Mouse (Mus musculus): ENCODE measurements at regions not wholly inside any gene's neighbourhood (a gene's known extent, or its start where the extent isn't known, plus 50 kb on each side); places are given as distances from the start of the nearest gene placed in this dataset.

DNA sequence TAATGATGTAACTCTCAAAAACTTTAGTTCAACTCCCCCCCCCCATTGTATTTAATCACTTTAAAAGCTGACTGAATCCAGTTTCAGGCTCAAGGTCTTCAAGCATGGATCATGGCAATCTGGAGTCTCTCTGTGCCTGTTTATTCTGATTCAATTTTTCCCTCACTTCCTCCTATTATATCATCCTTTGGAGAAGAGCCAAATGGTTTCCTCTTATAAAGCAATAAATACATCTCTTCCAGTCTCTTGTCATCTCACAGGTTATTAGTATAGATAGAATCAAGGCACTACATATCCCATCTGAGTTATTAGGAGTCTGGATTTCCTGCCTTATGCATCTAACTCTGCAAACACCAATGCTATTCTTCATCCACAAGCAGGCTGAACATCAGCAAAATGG is 530.2 kb upstream of the Pdcd1 start:
- DNase-seq = no peak

DNA sequence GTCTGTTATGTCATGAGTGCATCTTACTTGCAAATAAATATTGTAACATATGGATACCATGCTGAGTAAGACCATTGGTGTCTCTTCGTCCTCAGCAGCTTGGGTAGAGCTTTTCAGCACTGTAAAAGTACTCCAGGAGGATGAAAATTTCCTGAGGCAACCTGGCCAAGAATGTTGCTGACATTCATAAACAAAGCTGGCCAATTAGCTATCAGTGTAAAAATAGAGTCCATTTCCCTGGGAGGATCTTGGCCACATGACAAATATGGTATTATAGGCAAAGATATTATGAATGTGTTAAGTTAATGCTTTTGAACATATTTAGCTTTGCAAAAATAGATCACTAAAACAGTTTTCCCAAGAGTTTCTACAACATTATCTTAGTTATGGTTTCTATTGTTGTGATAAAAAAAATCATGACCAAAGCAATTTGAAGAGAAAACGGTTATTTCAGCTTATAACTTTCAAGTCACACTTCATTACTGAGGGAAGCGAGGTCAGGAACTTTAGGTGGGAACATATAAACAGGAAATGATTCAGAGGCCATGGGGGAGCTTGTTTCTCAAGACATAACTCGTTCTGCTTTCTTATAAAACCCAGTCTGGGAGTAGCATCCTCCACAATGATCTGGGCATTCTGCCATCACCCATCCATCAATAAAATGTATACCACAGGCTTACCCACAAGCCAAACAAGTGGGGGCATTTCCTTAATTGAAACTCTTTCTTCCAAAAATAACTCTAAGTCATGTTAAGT is 529.5 kb upstream of the Pdcd1 start:
- no peak for DNase-seq

DNA sequence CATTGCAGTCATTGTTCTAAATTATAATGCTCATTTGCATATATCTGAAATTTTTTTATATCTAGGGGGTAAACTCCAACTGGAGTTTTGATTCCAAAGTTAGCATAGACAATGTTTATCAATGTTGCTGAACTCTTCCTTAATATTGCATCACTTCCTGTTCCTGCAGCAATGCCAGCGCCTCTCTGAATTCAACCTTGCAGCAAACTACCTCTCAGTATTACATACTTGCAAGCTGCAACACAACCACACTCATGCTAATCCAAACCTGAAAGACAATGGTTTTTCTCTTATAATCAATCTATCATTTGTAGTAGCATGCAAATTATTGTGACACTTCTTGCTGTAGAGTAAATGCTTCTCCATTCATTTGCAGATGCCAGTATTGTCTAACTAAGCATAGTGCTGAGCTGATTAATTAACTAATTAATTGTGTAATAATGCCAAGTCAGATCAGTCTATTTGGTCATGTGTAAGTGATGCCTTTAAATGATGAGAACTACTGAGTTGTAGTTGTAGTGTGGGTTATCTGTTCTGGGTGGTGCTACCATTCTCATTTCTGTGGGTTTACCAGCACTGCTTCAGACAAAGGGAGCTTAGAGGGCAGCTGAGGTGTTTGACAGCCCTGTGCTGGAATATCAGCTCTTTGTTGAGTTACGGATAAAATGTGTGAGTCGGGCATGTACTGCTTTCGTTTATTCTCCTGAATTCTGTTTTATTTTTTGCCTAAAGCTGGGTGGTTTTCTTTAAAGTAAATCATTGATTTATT is 480.6 kb upstream of the Pdcd1 start:
- no peak for DNase-seq

DNA sequence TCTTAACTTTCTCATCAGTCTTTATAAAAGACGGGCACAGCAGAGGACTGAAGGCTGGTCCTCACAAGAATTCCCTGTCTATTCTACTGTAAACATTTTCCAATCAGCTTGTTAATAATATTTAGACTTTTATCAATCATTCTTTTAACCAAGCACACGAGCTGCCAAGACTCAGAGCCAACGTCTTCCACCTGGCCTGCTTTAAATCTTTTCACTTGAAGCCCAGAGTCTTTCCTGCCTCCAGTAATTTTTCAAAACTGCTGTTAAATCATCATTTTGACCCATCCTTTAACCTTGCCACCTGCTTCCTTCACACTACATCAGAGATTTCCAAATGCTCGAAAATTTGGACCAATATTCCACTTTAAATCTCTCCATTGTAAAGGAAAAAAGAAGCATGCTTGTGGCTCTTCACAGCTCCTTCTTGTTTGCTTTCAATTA is 451.7 kb upstream of the Pdcd1 start:
- DNase-seq = no peak

DNA sequence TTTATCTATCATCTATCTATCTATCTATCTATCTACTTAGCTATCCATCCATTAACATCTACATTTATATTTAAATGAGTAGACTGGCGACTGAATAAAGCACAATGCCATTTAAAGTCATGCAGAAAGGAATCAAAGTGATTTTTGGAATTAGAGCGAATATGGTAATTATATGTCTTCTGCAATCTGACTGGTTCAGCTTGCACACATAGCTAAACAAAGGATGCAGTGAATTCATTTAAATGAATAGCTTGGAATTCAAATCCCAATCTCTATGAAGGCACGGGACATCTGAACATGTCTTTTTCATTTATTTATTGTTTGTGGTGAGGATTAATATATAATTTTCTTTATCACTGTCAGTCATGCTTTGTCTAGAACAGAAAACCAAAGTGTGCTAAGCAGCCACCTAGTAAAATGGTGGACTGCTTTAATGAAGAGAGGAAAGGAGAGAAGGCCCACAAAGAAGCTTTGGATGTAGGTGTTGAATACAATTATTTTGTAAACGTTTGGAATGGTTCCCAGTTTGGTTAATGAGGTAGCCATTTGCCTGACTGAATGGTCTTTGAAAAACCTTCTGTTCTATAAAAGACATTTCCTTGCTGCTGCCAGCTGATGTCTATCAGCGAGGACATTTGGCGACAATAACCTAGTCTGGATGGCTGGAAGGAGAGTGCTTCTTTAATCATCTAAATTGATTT is 451.2 kb upstream of the Pdcd1 start:
- no peak for DNase-seq

DNA sequence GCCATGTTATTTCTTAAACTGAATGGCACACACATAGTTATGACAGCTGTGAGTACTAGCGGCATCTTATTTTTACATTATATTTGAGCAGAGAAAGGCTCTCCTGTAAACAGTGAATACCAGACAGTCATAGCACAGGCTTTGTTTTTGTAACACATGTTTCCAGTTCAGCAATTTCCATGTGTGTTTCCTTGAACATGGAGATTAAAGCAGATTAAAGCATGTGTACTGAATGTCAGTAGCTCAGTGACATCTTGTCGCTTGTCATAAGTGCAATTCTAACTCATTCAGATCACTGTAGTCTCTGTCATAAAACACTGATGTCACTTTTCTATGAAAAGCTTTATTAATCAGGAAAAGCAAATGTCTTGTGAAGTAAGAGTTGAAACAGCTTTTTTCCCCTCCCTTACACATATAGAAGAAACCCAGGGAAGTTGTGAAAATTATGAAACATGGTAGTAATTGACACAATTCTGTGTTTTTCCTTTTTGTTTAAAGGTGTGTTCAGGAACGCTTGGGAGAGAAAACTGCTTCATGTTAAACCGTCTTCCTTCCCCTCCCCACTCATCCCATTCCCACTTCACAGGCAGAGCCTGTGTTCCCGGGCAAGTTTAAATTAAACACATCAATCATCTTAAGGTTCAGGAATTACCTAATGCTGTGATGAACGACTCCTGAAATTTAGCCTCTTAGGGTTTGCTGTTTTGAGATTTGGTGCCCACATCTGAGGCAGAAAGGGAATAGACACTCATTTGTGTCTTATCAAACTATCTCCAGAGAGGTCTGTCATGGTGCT is 449.9 kb upstream of the Pdcd1 start:
- DNase-seq = no peak

DNA sequence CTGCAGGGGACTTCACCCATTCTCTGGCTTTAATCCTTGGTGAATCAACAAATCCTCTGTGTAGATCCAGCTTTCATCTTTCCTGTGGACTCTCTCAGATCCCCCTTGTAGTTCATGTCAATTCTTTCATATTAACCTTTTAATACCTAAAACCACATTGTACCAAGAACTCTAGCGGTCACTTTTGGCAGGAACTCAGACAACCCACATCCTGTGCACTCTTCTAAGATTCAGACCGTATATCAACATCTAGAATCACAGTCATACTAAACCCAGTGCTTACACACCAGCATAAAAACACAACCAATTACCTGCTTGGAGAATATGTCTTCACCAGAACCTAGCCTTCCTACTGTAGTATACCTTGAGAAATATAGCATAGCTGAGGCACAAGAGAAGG is 444.6 kb upstream of the Pdcd1 start:
- no peak for DNase-seq

DNA sequence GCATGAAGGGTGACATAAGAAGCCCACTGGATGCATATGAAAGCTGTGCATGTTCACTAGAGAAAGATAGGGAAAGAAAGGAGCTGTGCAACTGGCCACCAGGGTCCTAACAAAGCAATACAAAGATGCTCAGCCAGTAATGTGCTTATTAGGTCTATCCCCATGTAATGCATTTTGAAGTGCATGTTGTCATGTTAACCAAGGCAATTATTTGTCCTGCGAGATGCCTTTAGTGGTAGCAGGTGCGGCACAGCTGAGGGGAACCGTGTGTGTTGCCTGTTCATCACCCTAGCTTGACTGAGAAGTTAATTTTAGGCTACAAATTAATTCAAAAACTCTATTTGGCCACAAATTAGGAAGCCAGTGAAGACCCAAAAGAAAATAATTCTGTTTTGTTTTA is 444.0 kb upstream of the Pdcd1 start:
- no peak for DNase-seq

DNA sequence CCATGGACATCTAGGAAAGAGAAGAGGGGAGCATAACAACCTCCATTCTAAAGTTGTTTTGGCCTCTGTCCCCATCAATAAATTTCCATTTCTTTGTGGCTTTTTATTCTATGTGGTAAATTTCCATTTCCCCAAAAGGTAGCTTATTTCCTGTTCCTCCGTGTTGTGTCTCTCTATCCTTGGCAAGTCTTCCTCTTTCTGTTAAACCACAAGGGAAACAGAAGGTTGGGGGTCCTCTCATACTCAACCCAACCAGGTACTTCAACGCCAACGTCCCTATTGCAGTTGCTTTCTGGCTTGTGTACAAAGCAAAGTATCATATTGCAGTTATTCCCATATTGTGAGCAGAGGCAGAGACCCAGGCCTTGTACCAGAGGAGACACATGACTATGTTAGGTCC is 434.7 kb upstream of the Pdcd1 start:
- DNase-seq = no peak

DNA sequence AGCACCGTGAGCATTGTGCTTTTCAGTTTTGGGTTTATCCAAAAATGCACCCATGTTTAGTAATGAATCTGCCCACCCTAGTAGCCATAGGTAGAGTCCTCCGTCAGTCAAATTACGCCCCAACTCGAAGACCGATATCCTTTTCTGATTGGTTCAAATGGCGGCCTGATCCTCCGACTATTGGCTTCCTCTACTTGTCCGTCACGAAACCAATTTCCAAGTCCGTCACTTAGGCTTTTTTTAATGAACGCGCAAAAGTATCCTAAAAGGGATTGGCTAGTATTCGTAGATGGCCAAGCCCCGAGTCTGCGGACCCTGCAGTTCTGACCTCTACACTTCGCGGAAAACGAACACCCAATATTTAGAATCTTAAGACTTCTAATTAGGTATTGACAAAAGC is 417.5 kb upstream of the Pdcd1 start:
- DNase-seq = peak; percentile 12

DNA sequence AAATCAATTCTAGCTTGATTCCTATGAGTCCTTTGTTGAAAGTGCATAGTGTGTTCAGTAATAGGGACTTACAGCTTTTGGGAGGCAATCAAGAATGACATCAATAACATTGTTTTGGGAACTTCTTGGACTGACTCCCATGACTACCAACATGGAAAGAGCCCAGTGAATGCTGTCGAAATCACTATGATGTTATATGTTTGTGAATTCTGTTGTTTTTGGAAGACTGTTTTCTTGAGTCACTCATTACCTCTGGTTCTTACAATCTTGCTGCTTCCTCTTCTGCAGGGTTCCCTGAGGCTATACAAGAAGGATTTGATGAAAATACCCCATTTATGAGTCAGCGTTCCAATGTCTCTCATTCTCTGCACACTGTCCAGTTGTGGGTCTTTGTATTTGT is 371.4 kb upstream of the Pdcd1 start:
- DNase-seq = no peak

DNA sequence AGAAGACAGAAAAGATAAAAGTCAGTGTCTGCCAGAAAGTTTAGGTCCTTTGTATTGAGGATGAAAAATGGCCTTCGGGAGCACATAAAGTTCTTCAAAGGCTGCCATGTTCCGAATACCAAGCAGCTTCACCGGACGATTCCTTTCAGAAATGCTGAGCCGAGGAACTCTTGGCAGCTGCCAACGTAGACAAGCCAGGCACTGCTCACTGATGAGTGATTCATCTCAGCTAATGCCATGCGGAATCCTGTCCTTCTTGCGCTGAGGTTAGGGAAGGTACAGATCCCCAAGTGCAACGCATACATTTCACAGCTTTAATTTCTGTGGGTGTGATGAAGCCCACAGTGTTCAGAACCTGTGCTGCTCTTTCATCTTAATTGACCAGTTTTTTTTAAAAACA is 360.7 kb upstream of the Pdcd1 start:
- no peak for DNase-seq

DNA sequence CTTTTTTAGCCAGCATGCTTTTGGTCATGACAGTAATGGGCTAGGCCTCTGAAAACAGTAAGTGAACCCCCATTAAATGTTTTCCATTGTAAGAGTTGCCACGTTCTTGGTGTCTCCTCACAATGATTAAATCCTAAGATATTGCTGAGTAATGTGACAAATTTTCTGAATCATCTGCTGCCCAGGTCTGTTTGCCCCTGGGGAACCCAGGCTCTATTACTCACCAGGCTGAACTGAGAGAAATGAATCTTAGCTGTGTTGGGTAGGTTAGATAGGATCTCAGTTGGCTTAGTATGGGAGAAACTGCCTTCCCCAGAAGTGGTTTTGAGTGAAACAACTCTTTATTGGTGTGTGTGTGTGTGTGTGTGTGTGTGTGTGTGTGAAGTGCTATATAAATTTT is 314.3 kb upstream of the Pdcd1 start:
- DNase-seq = no peak

DNA sequence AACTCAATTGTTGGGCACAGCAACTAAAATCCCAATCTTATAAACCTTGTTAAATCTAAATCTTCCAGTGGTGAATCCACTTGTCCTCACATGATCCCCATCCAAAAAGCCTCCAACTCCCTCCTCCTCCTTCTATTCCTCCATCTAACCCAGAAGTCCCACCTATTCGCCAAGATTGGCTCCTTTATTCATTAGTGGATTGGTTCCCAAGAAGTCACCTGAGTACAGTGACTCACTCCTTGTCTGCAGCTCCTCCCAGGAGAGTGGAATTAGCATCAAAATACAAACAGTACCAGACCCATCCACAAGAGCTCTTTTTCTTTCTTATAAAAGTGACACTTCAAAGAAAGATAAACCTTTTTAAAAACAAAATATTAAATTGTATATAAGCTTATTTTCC is 304.6 kb upstream of the Pdcd1 start:
- DNase-seq = no peak

DNA sequence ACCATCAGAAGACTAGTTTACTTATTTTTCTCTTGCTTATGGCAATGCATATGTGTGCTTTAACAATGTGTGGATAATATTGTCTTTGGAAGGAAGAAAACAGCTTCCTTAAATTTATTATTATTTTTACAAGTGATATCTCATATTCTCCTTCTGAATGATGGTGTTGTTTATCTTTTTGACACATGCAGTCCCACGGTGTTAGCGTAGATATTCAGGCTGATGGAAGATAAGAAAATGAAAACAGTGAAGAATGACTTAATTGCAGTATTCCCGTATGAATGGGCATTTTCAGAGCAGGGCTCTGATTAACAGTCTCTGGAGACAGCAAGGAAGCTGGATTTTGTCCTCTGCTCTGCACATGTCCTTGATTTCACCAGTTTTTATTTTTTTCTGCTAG is 303.5 kb upstream of the Pdcd1 start:
- DNase-seq = no peak

DNA sequence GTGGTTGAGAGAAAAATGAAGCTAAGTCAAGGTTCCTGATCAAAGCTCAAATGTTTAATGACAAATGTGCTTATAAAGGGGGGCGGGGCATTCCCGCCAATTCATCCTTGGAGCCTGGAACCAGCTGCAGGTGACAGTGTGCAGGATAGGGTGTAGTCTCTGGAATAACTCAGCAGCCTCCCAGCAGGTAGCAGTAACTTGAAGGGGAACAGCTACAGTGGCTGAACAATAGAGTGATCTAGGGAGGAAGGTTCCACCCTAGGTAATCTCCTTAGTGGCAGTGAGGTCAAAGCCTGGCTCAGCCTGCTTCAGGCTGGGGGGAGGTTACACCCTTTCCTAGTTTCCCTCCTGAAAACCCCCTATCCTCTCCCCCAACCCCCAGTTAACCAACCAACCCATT is 290.2 kb upstream of the Pdcd1 start:
- no peak for DNase-seq

DNA sequence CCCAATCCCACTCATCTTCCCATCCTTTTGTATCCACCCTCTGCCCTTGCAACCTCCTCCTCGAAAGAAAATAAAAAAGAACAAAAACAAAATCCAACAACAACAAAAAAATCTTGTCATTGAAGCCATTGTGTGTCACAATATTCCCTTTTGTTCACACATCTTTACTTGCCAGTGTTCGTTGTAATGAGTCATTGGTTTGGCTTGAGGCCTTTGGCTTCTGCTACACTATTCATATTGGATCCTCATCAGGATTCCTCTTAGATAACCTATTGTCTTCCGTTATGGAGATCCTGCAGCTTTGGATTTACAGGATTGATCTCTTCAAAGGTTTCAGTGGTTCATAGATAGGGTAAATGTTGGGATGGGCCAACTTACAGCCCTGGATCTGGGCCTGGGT is 288.9 kb upstream of the Pdcd1 start:
- no peak for DNase-seq

DNA sequence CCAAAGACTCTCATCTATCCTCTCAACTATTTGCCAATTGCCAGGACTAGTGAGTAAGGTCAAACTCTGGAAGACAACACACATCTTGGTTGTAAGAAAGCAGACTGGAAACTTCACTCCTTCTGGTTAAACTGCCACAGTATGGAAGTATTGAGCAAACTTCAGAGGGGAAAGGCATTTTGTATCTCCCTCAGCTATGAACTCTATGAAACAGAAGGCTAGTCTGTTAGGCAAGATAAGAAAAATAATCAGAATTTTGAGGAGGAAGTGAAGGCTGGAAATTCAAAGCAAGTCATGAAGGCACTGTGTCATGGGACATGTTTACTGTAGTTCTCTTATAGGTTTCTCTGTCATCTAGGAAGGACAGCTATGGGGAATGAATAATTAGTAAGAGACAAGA is 265.7 kb upstream of the Pdcd1 start:
- DNase-seq = no peak

DNA sequence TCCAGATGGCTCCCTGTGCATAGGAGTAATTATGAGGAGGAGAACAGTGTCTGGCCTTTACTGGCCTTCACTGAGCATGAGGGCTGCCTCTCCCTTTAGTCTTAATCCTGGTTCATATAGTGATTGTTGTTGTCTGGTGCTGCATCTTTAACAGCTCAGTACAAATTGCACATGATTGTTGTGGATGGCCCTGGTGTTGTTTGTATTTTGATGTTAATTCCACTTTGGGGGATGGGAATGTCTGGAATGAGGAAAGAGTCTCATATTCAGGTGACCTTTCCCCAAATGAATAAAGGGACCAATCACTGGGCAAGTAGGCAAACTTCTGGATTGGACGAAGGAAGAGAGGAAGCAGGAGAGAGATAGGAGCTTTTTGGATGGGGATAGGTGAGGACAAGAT is 246.0 kb upstream of the Pdcd1 start:
- DNase-seq = no peak

DNA sequence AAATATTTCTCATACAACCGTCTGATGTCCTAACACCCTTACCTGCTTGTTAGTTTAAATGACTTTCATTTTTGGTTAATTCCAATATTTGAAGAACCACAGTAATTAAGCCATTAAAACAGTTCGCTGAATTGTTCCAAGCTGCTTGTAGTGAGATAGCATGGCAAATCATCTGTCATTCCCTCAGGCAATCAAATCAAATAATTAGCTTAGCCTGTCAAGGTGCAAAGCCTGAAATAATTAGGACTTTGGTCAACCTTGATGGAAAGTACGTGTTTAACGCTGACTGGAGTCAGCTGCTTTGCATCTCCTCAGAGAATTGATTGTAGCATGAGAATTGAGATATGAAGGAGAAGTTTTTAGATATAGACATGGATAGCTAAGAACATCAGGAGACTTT is 220.2 kb upstream of the Pdcd1 start:
- no peak for DNase-seq

DNA sequence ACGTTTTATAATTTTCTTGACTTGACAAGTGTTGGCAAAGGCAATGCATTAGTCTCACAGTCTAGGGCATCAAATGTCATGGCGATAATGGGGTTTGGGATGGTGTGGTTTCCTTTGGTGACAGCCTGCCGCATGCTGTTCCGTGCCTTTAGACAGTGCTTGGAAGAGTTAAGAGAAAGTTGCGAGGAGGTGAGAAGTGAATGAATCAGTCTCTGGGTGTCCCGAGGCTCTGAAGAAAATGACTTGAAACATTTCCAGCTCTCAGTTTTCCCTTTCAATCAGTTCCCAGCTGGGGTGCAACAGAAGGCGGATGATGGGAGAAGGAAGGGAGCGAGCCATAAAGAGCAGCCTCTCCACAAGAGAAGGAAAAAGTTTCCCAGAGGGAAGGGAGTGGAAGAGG is 211.0 kb upstream of the Pdcd1 start:
- DNase-seq = no peak

DNA sequence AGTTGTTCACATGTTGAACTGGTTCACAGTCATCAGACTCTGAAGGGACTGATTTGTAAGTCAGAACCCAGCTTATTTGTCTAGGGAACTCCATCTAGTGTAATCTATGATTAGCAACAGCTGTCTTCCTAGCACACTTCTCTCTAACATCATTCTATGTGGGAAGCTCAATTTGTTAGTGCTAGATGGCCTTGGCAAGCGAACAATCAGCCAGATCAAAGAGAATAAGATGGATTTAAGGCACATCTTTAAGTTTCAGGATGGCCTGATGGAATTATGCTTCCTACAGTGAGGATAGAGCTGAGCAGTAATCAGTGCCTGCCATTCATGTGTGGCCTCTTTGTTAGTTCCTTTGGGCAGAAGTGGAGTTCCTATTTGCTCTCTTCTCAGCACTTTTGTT is 183.1 kb upstream of the Pdcd1 start:
- no peak for DNase-seq

DNA sequence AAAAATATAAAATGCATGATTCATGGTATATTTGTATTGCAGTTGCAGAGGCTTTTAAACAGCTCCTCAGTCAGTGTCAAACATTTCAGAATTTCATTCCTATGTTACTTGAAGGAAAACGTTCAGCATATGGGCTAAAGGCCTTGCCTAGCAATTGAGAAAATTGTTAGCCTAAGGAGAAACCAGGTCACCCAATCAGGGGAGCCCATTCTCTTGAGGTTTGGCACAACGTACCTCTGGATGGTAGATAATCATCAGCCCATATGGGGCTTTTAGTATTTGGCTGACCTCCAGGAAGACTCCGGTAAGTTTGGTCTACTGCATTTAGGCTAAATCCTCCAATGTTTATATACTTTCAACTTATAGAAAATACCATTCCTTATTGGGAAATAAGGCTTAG is 168.7 kb upstream of the Pdcd1 start:
- DNase-seq = no peak

All from cerebellum, adult 8-10 months (tissue).